Mouse (Mus musculus): ENCODE measurements around the gene H2afb3. TPM values are rescaled to one million over a fixed set of nuclear protein-coding genes. Genes with fewer than 3 reads are reported as not detected.
A peak's percentile ranks its signal among the peaks of the same experiment; 100 is the strongest.
"Not testable (repeated sequence)": the region's sequence is repeated elsewhere in the genome, so short reads cannot be mapped to it uniquely, and the experiment has no call there.

Gene H2afb3
- not detected in 2 replicates for polyA plus RNA-seq (2015; fragmentation: Nextera tagmentation; extraction: Ambion mirVana)

DNA sequence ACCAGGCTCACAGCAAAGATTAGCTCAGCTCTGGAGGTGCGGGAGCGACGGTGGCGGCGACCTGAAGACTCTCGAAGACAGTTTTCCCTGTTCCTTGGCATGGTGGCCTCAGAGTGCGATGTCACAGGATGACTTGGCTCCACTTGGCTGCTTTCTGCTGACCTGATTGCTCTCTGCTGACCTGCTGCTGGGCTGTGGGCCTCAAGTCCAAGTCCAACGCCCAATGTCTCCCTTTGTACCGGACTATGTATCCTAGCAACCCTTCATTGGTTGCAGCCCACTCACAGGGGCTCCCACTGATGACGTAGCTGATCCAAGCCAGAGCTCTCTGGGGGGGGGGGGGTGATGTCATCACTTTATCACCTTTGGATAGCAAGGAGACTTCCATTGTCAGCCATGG lies at the start of gene H2afb3:
H2afb3 (minus strand) TSS at position 101 of the 400 bp plus-strand sequence.
- not testable (repeated sequence) for H3K36me3 ChIP-seq; H3K4me2 ChIP-seq (replicated peaks); H3K4me1 ChIP-seq (replicated peaks); H3K4me3 ChIP-seq (replicated peaks); H3K9ac ChIP-seq (replicated peaks); H3K27me3 ChIP-seq; H3K9me3 ChIP-seq; ATAC-seq; H3K27ac ChIP-seq
- 83% methylated on average over 9 of the region's 10 CpGs for WGBS

DNA sequence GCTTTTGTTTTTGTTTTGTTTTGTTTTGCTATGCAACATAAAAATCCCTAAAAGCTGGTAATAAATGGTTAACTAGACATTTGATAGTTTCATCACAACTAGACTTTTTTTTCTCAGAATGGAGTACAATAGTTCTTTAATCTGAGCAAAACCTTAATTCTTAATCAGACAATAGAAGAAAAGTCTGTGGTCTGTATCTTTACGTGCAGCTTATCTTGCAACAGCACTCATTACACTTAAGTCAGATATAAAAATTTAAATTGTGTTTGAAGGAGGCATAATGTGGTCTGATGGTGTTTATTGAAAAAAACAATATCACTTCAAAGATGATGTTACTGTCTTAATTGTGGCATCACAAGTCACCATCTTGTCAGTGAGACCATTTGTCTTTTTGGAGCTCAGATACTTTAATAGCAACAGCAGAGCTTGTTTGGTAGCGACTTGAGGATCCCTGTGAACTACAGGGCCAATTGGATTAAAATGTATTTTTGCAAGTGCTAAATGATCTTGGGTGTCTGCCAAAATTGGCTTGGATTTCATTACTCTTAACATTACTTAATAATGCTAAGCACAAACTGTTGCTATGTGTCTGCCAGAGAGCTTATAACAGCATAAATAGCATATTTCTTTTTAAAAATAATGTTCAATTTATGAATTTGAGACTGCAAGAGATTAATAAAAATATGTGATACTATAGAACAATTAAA lies 11.3 kb downstream of the H2afb3 start:
- Histone ChIP-seq H3K4me2 (replicated peaks) (no peak overlapping the region), H3K36me3 (no peaks in the 10 kb centered on the region), H3K9me3 (no peaks in the 10 kb centered on the region), H3K4me1 (replicated peaks) (no peaks in the 10 kb centered on the region), H3K4me3 (replicated peaks) (no peak overlapping the region), H3K27ac (no peak overlapping the region), H3K9ac (replicated peaks) (no peak overlapping the region), H3K27me3 (no peaks in the 10 kb centered on the region)
- WGBS: 62% methylated on average over 2 of the region's 2 CpGs
- no peak for ATAC-seq

DNA sequence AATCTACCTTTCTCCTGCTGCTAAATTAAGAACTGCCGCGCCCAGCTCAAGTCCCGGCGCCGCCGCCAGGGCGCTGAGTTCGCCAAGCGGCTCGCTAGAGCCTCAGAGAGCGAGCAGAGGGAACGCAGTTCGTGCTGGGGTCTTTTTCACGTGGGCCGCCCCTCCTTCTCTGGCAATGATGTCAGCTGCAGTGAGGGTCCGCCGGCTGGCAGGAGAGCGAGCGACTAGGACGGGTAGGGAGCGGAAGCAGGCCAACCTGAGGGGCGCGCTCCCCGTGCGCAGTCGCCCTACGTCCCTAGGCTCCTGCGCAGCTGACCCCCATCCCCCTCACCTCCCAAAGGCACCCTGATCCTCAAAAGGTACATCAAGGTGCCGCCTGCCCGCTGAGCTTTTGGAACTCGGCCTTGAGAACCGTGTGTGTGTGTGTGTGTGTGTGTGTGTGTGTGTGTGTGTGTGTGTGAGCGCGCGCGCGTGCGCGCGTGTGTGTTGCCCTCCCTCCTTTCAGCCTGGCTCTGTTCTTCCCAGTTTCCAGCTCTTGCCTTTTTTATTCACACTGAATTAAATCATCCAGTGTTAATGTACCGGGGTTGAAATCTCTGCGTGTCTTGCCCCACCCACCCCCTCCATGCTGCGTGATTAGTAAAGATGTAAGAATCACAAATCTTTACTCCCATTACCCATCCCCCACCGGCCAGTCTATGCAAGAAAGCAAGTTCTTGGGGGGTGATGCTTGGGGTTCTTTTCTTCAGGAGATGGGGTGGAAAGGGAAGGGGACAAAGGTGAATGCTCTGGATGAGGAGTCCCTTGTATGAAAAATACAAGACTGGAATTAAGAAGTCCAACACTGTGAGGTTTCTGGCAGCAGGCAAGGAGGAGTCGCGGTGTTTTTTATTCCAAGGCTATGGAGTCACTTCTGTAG lies 19.8 kb downstream of the H2afb3 start:
- Histone ChIP-seq H3K9ac (replicated peaks) (peak overlapping the region; percentile 60), H3K4me3 (replicated peaks) (peak overlapping the region; percentile 50), H3K27me3 (no peaks in the 10 kb centered on the region), H3K9me3 (no peaks in the 10 kb centered on the region), H3K4me2 (replicated peaks) (peak overlapping the region; percentile 80), H3K27ac (peak overlapping the region; percentile 67), H3K4me1 (replicated peaks) (0 out of 2 replicates have a peak, but pooled peaks cover 4% of the 10 kb centered on the region), H3K36me3 (no peaks in the 10 kb centered on the region)
- WGBS: 12% methylated on average over 45 of the region's 46 CpGs
- peak; percentile 90 for ATAC-seq

DNA sequence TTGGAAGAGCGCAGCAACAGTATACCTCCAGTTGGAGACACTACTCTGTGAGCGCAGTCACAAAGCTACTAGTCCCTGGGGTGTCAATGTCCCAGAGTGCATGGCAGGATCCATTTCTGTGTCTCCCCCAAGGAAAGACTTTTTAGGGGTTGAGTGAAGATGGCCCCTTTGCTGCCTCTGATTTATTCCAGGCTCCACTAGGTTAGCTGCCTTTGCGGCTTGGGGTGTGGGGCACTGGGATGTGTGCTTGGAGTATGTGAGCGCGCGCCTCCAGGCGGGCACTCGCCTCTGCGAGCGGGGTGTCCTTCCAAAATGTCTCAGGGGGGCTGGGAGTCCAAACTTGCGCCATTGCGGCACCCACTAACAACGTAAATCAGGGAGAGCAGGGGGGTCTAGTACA lies 21.2 kb downstream of the H2afb3 start:
- Histone ChIP-seq H3K4me3 (replicated peaks) (peak overlapping the region; percentile 50), H3K36me3 (no peaks in the 10 kb centered on the region), H3K4me1 (replicated peaks) (0 out of 2 replicates have a peak, but pooled peaks cover 4% of the 10 kb centered on the region), H3K27me3 (no peaks in the 10 kb centered on the region), H3K9ac (replicated peaks) (0 out of 2 replicates have a peak overlapping the region, but pooled peaks have one; percentile 28), H3K27ac (no peak overlapping the region), H3K4me2 (replicated peaks) (peak overlapping the region; percentile 80), H3K9me3 (no peaks in the 10 kb centered on the region)
- WGBS: 19% methylated on average over 13 of the region's 13 CpGs
- no peak for ATAC-seq

DNA sequence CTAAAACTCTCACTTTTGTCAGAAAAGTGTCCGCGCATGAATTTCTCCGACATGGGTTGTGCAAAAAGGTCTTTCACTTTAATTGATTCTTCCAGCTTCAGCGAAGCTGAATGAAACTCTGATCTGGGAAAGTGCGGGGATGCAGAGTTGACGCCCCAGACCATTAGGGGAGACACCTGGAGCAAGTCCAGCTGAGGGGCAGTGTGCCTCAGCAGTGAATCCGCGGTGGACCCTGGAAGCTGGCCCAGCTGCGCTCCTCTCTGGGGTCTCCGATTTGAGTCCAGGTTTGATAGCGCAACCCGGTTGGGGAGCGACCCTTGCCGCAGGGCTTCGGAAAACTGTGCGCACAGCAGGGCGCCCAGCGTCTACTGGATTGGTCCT lies 22.0 kb downstream of the H2afb3 start:
- ATAC-seq: no peak
- H3K4me1 ChIP-seq (replicated peaks): 0 out of 2 replicates have a peak, but pooled peaks cover 4% of the 10 kb centered on the region
- H3K4me2 ChIP-seq (replicated peaks): peak overlapping the region; percentile 80

DNA sequence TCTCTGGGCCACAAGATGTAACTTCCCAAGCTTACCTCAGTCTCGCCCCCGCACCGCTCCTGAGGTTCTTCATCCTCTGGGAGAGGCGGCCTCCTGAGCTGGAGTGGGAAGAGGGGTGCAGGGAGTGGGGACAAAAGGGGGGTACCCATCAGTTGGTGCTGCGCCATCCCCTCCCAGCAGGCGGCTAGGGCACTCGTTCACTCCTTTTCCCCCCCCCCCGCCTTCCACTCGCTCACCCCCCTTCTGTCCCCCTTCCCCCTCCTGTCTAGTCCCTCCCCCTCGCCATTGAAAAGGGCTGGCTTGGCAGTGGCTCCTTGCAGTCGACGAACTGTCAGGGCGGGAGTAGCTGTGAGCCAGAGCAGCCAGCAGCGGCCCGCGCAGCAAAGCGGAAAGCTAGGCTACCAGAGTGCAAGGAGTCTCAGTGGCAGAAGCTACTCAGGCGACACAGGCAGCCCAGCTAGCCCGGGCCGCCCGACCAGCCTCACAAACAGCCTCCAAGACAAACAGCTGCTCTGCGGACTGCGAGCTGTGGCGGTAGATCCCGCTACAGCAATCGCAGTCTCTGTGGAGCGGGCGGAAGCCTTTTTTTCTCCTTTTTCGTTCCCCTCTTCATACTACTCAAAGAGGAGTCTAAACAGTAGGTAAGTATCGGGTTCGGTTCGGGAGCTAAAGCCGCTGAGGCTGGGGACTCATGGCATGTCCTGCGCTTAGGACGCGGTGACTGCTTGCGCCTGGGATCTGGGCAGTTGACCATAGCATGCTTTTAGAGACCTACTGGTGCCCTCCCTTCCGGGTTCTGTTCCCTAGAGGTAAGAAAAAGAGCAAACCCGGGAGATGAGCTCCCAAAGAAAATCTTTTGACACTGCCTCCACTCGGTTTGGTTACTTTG lies 22.6 kb downstream of the H2afb3 start, which contains the start of gene Pcdh11x:
Pcdh11x (plus strand) TSS at position 249 of the 889 bp plus-strand sequence.
- ATAC-seq: peak; percentile 86
- peak within 1 kb of the TSS; percentile 52 for H3K9ac ChIP-seq (replicated peaks)
- peak within 1 kb of the TSS; percentile 50 for H3K4me3 ChIP-seq (replicated peaks)
- H3K4me1 ChIP-seq (replicated peaks): 0 out of 2 replicates have a peak, but pooled peaks cover 4% of the 10 kb centered on the region
- no peak within 1 kb of the TSS; the same call in 1 of the 2 replicates for H3K27ac ChIP-seq
- 12% methylated on average over 38 of the region's 40 CpGs for WGBS
- H3K4me2 ChIP-seq (replicated peaks): peak within 1 kb of the TSS; percentile 80
- no peaks in the 10 kb centered on the region for H3K36me3 ChIP-seq
- H3K27me3 ChIP-seq: no peaks in the 10 kb centered on the region
- no peaks in the 10 kb centered on the region for H3K9me3 ChIP-seq

More for the DNA sequence above, 22.0 kb downstream of the H2afb3 start:
- no peaks in the 10 kb centered on the region for H3K9me3 ChIP-seq
- H3K36me3 ChIP-seq: no peaks in the 10 kb centered on the region
- no peaks in the 10 kb centered on the region for H3K27me3 ChIP-seq
- peak overlapping the region; percentile 50 for H3K4me3 ChIP-seq (replicated peaks)
- peak overlapping the region; percentile 44; the same call in 1 of the 2 replicates for H3K9ac ChIP-seq (replicated peaks)
- H3K27ac ChIP-seq: no peak overlapping the region
- WGBS: 11% methylated on average over 18 of the region's 18 CpGs

DNA sequence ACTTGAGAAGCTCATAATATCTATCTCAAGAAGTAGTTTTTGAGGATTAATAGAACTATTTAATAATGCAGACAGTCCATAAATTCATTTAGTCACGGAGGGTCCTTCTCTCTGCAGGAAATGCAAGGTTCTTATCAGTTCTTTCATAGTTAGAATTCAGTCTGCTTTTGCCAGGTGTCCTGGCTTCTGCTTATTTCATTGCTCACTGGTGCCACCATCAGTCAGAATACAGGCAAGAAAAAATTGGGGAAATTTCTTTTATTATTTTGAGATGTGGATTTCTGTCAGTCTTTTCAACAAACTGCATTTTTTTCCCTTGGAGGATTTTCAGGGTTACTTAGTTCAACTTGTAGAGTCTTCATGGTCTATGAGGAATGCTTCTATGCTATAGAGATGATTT lies 25.4 kb downstream of the H2afb3 start:
- Histone ChIP-seq H3K4me1 (replicated peaks) (0 out of 2 replicates have a peak, but pooled peaks cover 4% of the 10 kb centered on the region), H3K9me3 (no peaks in the 10 kb centered on the region), H3K27me3 (no peaks in the 10 kb centered on the region), H3K27ac (no peak overlapping the region), H3K36me3 (no peaks in the 10 kb centered on the region), H3K4me3 (replicated peaks) (no peak overlapping the region), H3K9ac (replicated peaks) (no peak overlapping the region), H3K4me2 (replicated peaks) (no peak overlapping the region)
- ATAC-seq: no peak
- WGBS: 6% methylated on average over 1 of the region's 1 CpGs

DNA sequence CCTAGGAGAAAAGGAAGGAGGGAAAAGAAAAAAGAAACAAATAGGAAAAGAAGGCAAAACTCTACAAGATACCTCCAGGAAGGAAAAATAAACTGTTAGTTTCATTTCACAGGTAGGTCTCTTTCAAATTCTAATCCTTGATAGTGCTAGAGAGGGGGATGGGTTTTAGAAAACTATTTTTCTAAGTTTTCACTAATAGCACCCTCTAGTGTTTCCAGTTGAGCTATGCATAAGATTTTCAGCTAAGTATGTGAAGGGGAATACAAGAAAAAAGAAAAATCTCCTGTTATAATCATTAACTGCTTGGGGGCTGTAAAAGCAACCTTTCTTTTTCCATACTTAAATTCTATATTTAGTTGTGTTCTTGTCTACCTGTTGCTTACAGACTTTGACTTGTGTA lies 27.4 kb downstream of the H2afb3 start:
- Histone ChIP-seq H3K4me3 (replicated peaks) (no peak overlapping the region), H3K4me1 (replicated peaks) (no peaks in the 10 kb centered on the region), H3K36me3 (no peaks in the 10 kb centered on the region)

More for the DNA sequence above, 27.4 kb downstream of the H2afb3 start:
- H3K27me3 ChIP-seq: no peaks in the 10 kb centered on the region
- H3K4me2 ChIP-seq (replicated peaks): no peak overlapping the region
- no peaks in the 10 kb centered on the region for H3K9me3 ChIP-seq
- no peak overlapping the region for H3K27ac ChIP-seq
- no peak overlapping the region for H3K9ac ChIP-seq (replicated peaks)
- no peak for ATAC-seq

Other genes starting within 250 kb of the H2afb3 start
- gene Pcdh11x, start 22.8 kb downstream of the H2afb3 start, polyA plus RNA-seq (2015; fragmentation: Nextera tagmentation; extraction: Ambion mirVana): 15.7 and 17.0 TPM in 2 replicates

Data from midbrain, embryonic 13.5 days (tissue).